Mouse (Mus musculus): ENCODE results near the gene Sh3pxd2b.

- TF ChIP-seq CTCF (IDR thresholded peaks at IDR 0.05) (no peak), EP300 (IDR thresholded peaks at IDR 0.05) (no peak)
Observed at GRCm38 (mm10) chr11:32454800-32455506, 107.3 kb downstream of the Sh3pxd2b start, which contains the start of gene Ubtd2.

Data from lung, postnatal 0 days (tissue).